Mouse (Mus musculus): Measurements from ENCODE around the gene Tbc1d13.
"Not testable (repeated sequence)": the region's sequence is repeated elsewhere in the genome, so short reads cannot be mapped to it uniquely, and the experiment has no call there.

Gene Tbc1d13

GRCm38 (mm10) chr2:30130156-30130555 is 3.4 kb upstream of the Tbc1d13 start:
- no peak for DNase-seq (ENCODE audit: low read depth)

GRCm38 (mm10) chr2:30131240-30131639 is 2.3 kb upstream of the Tbc1d13 start:
- DNase-seq (ENCODE audit: low read depth): not testable (repeated sequence)

DNA sequence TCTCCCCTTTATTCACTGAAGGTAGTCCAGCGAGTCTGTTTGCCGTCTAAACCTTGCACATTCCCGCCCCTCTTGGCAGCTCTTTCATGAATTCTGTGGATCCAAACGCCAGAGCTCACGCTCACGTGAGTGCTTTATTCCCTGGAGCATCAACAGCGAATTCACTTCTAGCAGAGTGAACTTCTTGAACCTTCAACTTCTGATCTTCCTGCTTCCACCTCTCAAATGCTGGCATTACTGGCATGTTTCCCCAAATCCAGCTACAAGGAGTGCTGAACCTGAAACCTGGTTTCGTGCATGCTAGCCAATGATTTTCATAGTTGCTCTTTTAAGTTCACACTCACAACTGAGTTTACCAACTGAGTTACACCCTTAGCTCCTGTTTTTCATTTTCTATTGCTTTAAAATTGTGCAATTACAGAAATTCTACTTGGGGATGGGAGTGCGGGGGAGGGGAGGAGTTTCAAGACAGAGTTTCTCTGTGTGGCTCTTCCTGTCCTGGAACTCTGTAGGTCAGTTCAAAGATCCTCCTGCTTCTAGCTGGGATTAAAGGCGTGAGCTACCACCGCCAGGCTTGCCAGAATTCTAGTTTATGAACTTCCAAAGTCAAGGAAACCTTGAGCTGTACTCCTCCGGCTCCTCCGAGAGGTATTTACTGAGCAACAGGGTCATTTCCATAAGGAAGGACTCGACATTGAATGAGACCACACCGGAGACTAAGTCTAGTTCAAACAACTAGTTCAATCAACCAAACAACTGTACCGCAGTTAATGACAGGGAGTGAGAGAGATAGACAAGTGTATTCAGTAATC is 539 bp upstream of the Tbc1d13 start:
- DNase-seq (ENCODE audit: low read depth): no peak

GRCm38 (mm10) chr2:30134378-30134711 is 799 bp downstream of the Tbc1d13 start:
- no peak for DNase-seq (ENCODE audit: low read depth)

DNA sequence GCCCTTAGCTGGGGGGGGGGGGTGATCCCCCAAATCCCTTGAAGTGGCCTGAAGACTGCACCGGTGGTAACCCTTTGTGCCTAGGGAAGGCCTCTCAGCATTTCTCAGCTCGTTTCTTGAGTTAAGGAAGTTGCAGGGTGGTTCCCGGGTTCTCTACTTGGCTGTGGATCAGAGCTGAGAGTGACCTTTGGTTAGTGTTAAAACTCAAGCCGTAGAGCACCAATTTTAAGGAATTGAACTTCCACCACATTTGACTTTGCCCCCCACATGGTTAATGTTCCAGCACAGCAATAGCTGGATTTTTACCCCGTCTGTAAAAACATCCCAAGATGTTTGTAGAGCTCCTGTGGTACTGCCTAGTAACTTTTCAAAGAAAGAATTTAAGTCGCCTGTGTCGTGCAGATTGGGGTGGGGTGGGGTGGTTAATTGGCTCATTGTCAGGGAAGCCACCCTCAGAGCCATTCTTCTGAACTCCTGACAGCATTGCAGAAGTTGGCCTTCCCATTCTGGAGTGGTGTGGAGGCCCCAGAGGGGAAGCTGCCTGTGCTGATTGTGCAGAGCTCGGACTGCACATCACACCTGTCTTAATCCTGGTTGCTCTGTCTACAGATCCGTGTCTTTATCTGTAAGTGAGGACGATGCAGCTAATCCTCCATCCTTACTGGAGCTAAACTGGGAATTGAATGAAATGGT is 1.5 kb downstream of the Tbc1d13 start:
- no peak for DNase-seq (ENCODE audit: low read depth)

- DNase-seq (ENCODE audit: low read depth): no peak
Observed at GRCm38 (mm10) chr2:30136458-30136857, 2.9 kb downstream of the Tbc1d13 start.

- DNase-seq (ENCODE audit: low read depth): not testable (repeated sequence)
Observed at GRCm38 (mm10) chr2:30140021-30140420, 6.5 kb downstream of the Tbc1d13 start.

GRCm38 (mm10) chr2:30144436-30144835 is 10.9 kb downstream of the Tbc1d13 start:
- no peak for DNase-seq (ENCODE audit: low read depth)

DNA sequence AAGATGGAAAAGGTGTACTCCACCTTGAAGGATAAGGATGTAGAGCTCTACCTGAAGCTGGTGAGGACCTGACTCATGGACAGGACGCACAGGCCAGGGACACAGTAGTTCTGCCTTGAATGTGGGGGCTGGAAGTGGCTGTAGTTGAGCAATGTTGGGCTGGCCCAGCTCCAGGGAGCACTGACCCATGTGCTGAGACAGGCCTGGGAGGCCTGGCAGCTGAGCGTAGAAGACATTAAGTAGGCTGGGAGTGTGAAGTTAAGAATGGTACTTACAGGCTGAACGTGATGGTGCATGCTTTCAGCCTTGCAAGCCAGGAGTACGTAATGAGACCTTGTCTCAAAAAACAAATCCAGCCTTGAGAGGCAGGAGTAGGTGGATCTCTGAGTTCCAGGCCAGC is 13.9 kb downstream of the Tbc1d13 start:
- DNase-seq (ENCODE audit: low read depth): no peak

GRCm38 (mm10) chr2:30151840-30152239 is 18.3 kb downstream of the Tbc1d13 start:
- no peak for DNase-seq (ENCODE audit: low read depth)

DNA sequence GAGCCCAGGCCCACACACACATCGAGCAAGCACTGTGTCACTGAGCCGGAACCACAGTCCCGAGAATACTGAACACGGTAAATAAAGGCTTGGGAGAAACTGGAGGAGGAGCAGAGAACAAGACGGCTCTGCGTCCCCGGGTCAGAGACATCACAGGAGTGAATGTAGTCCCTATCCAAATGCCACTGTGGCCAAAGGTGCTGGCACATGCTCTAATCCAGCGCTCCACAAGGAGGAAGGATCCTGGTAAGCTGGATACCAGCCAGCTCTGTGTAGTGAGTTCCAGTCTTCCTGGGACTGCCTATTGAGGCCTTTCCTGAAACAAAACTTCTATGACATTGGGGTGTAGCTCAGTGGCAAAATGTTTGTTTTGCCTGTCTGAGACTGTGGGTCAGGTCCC is 19.1 kb downstream of the Tbc1d13 start:
- no peak for DNase-seq (ENCODE audit: low read depth)

DNA sequence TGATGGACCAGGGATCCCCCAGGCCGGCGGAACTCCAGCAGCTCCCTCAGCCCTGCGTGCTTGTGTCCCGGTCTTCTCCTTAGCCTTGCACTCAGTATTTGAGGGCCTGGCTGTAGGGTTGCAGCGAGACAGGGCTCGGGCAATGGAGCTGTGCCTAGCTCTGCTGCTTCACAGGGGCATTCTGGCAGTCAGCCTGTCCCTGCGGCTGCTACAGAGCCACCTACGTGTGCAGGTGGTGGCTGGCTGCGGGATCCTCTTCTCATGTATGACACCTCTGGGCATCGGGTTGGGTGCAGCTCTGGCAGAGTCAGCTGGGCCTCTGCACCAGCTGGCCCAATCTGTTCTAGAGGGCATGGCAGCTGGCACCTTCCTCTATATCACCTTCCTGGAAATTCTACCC is 26.3 kb downstream of the Tbc1d13 start:
- DNase-seq (ENCODE audit: low read depth): not testable (repeated sequence)

DNA sequence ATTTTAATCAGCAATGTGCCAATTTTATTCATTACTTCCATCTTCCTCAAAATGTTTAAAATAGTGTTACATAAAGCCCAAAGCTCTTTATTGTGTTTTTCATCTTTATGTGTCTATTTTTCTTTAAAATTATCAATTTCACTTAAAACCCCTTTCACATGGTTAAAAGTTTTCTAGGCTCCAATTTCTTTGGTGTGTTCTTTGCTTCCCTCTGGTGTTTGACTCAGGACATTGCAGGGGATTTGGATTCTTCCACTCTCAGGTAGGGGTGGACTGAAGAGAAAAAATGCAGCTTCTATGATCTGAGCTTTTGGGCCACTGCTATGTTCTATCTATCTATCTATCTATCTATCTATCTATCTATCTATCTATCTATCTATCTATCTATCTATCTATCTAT is 28.3 kb downstream of the Tbc1d13 start:
- DNase-seq (ENCODE audit: low read depth): no peak

DNA sequence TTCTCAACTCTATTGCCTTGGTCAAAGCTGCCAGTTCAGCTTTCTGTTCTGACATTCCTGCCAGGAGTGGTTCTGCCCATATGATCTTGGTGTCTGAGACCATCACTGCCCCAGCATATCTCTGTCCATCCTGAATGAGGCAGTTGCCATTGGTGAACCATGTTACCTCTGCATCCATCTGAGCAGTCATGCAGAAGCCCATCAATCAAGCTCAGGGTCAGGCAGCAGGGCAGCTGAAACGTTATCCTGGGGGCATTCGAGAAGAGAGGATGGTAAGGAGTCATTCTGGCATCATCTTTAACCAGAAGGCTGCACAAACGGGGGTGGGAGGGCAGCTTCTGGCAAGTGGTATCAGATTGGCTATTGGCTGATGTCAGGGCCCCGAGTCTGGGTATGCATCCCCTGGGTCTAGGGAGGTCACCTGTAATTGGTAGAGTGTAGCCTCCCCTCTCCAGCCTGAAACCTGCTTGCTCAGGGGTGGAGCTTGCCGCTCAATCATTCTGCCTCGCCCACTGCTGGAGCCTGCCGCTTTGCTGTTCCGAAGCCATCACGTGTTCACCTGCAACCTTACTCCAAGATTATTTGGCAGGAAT is 30.9 kb downstream of the Tbc1d13 start:
- DNase-seq (ENCODE audit: low read depth): no peak

DNA sequence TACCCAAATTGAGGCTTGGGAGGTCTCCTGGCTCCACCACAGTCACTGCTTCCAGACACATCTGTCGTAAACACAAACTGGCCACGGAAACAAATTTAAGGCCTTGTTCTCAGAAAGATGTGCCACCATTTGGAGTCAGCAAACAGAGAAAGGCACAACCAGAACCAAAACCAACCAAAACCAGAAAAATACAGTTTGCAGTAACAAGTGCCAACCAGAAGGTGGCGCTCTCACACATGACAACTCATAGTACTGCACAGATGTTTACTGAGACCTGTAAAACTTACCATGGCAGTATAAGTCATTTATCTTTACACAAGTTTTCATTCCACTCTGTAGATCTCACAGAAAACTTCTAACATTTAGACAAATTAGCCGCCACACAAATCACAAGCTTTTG is 33.1 kb downstream of the Tbc1d13 start:
- no peak for DNase-seq (ENCODE audit: low read depth)

- DNase-seq (ENCODE audit: low read depth): peak; percentile 71
Observed at GRCm38 (mm10) chr2:30171371-30171996, 37.9 kb downstream of the Tbc1d13 start, which contains the start of gene Endog. Gene Endog, plus strand, starts transcription at chr2:30171493.

DNA sequence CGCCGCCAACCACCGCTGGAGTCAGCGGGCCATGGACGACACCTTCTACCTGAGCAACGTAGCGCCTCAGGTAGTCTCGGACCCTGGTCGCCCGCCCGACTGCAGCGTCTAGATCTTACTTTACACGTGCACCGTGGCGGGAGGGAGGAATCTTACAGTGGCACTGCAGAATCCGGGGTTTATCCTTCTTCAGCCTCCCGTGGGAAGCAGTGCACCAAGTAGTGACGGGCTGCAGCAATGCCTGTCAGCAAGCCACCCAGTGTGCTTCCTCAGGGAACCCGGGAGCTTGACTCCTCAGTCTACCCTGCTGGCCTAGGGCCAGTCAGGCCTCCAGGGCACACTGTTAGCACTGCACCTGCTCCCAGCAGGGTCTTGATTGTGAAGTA is 38.4 kb downstream of the Tbc1d13 start:
- DNase-seq (ENCODE audit: low read depth): no peak

DNA sequence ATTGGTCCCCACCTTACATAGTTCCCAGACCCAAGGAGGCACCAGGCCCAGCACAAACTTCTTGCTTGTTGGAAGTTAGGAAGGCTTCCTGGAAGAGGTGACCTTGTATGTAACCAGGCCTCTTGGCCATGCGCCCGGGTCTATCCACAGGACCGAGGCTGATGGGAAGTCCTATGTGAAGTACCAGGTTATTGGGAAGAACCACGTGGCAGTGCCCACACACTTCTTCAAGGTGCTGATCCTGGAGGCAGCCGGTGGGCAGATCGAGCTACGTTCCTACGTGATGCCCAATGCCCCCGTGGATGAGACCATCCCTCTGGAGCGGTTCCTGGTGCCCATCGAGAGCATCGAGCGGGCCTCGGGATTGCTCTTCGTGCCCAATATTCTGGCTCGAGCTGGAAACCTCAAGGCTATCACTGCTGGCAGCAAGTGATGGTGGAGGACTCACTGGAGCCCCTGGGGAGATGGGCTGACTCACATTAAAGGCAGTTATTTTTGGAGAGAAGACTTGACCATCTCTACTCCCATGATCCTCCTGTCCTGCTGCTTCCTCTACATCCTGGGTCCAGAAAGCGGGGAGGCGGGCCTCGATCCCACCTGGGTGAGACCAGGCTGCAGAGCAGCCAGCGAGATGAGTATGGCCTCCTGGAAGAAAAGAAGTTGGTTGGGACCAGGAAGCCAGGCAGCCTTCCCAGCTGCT is 40.1 kb downstream of the Tbc1d13 start:
- no peak for DNase-seq (ENCODE audit: low read depth)

DNA sequence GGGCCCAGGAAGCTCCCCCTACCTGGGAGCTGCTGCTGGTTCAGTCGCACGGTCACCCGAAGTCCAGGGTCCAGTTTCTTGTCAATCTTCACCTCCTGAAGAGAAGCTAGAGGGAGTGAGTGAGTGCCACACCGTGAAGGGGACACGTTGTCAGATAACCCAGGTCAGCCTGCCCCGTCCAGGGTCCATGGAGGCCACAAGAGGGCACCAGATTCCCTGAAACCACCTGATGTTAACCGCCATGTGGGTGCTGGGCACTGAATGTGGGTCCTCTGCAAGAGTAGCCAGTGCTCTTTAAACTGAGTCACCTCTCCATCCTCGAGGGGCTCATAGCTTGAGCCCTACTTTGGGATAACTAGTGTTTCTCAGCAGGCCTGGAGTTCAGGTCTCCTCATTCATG is 42.4 kb downstream of the Tbc1d13 start:
- DNase-seq (ENCODE audit: low read depth): no peak

DNA sequence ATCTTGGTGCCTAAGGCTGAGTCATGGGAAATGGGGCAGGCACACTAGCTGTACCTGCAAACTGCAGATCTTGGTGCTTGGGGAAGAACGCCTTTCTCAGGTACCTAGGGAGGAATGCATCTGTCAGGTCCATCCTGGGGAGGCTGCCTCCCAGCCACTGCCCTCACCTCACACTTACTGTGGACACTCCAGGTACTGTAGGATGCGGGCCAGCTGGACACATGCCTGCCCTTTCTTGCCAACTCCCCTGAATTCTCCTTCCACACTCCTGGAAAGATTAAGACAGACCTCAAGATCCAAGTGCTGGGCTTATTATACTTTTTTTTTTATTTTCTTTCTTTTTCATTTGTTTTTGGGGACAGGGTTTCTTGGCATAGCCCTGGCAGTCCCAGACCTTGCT is 43.0 kb downstream of the Tbc1d13 start:
- no peak for DNase-seq (ENCODE audit: low read depth)

DNA sequence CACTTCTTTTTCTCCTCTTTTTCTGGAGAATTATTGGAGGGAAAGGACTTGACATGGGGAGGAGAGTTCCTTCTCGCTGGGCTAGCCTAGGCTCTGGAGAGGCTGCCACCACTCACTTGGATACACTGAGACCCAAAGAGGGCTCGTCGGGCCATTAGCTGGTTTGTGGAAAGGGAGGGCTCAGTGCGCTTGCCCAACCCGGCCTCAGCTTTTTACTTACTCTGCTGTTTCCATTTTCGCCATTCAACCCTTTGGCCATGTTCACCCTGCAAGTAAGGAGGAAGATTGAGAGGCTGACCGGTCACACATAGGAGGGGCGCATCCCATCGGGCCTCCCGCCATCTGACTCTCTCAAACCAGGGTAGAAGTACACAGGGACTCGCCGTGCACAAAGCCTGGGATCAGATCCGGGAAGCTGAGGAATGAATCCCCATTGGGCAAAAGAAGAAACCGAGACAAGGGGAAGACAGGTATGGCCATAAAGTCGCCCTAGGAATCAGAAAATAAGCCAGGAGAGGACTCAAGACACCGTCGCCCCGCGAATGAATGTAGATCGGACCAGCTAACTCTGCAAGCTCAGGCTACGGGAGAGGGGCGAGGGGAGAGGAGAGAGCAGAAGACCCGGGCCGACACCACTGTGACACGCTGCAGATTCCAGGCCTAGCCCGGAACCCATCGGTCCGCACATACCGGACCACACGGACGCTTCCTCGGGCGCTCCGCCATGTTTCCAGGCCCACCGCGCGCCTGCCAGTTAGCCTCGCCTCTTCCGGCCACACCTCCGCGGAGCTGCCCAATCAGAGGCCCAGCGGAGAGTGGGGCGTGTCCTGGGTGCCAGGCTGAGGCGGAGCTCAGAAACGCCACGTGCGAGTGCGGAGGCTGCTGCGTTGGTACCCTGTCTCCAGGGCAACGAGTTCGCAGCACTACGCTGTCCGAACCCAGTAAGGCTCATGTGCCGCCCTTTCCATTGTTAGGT is 44.4 kb downstream of the Tbc1d13 start, which contains the start of gene Spout1:
TSS of gene Spout1 (minus strand) at position 760 of the 976 bp plus-strand sequence.
- peak; percentile 96 for DNase-seq (ENCODE audit: low read depth)
